Mouse (Mus musculus): ENCODE measurements around the gene Scgb3a1.

Scgb3a1 gene

GRCm38 (mm10) chr11:49663310-49663709 lies at the start of gene Scgb3a1:
Scgb3a1 (plus strand) TSS chr11:49663610.
- DNase-seq = no peak

- no peak for DNase-seq
Measured at GRCm38 (mm10) chr11:49615856-49616725, 47.3 kb upstream of the Scgb3a1 start.

GRCm38 (mm10) chr11:49618476-49618875 lies 44.9 kb upstream of the Scgb3a1 start:
- no peak for DNase-seq

- no peak for DNase-seq
Measured at GRCm38 (mm10) chr11:49621953-49622352, 41.5 kb upstream of the Scgb3a1 start.

- no peak for DNase-seq
Measured at GRCm38 (mm10) chr11:49624156-49624555, 39.3 kb upstream of the Scgb3a1 start.

- no peak for DNase-seq
Measured at GRCm38 (mm10) chr11:49625863-49626262, 37.5 kb upstream of the Scgb3a1 start.

- no peak for DNase-seq
Measured at GRCm38 (mm10) chr11:49626748-49627147, 36.7 kb upstream of the Scgb3a1 start.

- DNase-seq = no peak
Measured at GRCm38 (mm10) chr11:49631154-49631553, 32.3 kb upstream of the Scgb3a1 start.

- DNase-seq = no peak
Measured at GRCm38 (mm10) chr11:49632256-49632655, 31.2 kb upstream of the Scgb3a1 start.

GRCm38 (mm10) chr11:49634101-49634500 lies 29.3 kb upstream of the Scgb3a1 start:
- DNase-seq = no peak

GRCm38 (mm10) chr11:49635671-49636070 lies 27.7 kb upstream of the Scgb3a1 start:
- DNase-seq = no peak

- DNase-seq = peak; percentile 27 to 46
Measured at GRCm38 (mm10) chr11:49636449-49636848, 27.0 kb upstream of the Scgb3a1 start.

GRCm38 (mm10) chr11:49645677-49646076 lies 17.7 kb upstream of the Scgb3a1 start:
- no peak for DNase-seq

GRCm38 (mm10) chr11:49650113-49650993 lies 13.1 kb upstream of the Scgb3a1 start:
- DNase-seq = peak; percentile 38 to 66

GRCm38 (mm10) chr11:49650994-49651761 lies 12.2 kb upstream of the Scgb3a1 start:
- DNase-seq = no peak

- DNase-seq = no peak
Measured at GRCm38 (mm10) chr11:49651762-49652322, 11.6 kb upstream of the Scgb3a1 start.

GRCm38 (mm10) chr11:49652401-49653078 lies 10.9 kb upstream of the Scgb3a1 start:
- DNase-seq = peak; percentile 94 to 97

GRCm38 (mm10) chr11:49653079-49653408 lies 10.4 kb upstream of the Scgb3a1 start:
- no peak for DNase-seq

GRCm38 (mm10) chr11:49654651-49655050 lies 8.8 kb upstream of the Scgb3a1 start:
- no peak for DNase-seq

GRCm38 (mm10) chr11:49655501-49655900 lies 7.9 kb upstream of the Scgb3a1 start:
- no peak for DNase-seq

- no peak for DNase-seq
Measured at GRCm38 (mm10) chr11:49658065-49658464, 5.3 kb upstream of the Scgb3a1 start.

All from cerebellum, postnatal 10 days (tissue).